Mouse (Mus musculus): ENCODE results near the gene Osbpl7.

Osbpl7 gene

DNA sequence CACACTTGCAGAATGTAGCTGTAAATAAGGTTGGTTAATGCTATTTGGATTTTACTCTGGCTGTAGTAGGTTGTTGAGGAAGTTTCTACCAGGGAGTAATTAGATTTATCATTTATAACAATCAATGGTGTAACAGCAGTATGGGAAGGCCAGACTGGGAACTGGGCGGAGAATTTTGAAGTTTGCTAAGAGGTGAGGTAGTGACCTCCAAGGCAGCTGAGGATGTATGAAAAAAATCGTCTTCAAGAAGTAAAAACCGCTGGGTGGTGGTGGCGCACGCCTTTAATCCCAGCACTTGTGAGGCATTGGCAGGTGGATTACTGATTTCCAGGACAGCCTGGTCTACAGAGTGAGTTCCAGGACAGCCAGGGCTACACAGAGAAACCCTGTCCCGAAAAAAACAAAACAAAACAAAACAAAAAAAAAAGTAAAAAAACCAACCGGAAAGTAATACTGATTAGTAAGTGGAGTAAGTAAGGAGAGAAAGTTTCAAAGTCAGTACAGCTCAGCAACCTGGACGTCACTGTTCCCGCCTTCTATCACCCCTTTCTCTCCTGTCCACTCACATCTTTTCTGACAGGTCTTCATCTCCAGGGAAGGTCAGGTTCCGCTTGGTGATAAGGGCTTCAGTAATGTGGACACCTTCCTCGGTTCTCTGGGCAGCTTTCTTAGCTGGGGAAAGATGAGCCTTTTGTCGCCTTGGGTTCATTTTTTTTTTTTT lies 10.0 kb upstream of the Osbpl7 start:
- no peak for DNase-seq

DNA sequence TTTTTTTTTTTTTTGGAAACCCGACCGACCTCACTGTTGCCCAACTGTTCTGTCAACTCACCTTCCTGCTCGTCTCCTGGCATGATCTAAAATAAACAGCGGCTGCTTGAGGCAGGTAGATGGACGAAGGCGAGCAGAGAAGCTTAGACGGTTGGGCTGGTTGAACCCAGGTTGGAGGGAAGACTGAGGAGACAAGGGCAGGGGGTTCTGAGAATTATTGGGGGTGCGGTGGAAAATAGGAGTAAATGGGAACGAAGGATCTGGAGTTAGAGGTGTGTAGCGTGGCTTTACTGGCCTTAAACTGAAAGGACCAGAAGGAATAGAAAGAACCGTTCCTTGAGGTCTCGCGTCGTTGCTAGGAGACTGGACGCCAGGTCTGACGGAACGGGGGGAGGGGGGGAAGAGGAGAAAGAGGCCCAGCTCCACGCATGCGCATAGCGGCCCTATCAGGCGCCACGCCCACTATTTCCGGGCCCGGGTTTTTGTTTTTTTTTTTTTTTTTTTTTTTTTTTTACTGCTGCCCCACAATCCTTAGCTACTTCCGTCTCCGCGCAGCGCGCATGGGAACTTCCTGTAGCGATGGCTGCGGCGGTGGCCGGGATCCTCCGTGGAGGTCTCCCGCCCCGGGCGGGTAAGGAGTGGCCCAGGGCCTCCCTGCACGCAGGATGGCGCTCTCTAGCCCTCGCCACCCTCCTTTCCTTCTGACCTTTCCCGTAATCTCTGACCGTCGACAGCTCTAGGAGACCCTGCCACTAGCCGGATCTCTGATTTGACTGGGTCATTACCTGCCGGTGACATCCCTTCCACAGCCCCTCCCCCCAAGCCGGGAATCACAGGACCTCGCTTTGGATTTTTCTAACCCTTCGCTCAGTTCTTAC lies 9.2 kb upstream of the Osbpl7 start, which contains the start of the genes Lrrc46 and Mrpl10:
Gene Lrrc46 (minus strand): TSS at position 386 of the 878 bp plus-strand sequence.
Gene Mrpl10 (plus strand): TSS at position 539 of the 878 bp plus-strand sequence.
- DNase-seq = peak; percentile 94

DNA sequence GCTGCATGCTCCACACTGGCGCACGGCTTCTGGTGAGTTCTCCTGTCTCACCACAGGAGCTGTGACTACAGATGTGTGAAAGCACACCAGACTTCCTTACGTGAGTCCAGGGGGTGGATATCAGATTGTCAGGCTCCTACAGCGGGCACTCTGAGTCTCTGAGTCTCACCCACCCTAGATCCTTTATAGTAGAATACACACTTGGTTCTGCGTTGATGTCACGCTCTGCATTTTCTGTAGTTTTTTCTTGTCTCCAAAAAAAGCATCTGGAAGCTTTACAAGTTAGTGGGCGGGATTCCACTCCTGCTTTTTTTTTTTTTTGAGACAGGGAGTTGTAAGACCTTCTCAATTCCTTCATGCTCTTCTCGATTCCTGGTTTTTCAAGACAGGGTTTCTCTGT lies 5.5 kb upstream of the Osbpl7 start:
- DNase-seq = no peak

DNA sequence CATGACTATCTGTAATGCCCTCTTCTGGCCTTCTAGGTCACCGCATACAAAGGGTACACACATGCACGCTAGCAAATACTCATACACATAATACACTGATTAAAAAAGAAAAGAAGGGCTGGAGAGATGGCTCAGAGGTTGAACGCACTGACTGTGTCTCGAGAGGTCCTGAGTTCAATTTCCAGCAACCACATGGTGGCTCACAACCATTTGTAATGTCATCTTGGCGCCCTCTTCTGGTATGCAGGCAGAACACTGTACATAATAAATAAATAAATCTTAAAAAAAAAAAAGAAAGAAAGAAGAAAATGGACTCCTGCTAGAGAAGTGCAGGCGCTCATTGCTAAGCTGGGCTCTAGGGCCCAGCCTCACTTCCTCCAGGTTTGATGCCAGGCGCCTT lies 4.6 kb upstream of the Osbpl7 start:
- DNase-seq = no peak

DNA sequence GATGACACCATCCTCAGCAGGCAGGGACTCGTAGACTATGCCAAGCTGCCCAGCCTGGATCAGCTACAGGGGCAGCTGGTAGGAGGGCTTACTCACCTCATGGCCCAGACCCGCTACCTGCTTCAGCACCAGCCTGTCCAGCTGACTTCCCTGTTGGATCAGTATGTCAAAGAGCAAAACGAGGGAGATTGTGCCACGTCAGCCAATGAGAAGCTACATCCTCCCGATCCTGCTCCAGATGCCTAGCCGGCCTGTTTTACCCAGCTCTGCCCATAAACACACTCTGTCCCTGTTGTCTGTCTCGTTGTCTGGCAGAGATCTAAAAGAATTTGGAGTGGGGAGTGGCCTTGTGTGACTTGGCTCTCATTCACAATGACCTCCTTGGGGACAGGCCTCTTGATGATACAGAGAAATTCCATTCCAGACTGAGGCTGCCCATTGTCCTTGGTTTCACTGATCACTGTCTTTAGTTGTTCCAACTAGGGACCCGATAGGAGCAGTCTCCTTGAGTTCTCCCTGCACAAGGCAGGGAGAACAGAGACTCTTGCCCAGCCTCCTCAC lies 2.3 kb upstream of the Osbpl7 start:
- no peak for DNase-seq

DNA sequence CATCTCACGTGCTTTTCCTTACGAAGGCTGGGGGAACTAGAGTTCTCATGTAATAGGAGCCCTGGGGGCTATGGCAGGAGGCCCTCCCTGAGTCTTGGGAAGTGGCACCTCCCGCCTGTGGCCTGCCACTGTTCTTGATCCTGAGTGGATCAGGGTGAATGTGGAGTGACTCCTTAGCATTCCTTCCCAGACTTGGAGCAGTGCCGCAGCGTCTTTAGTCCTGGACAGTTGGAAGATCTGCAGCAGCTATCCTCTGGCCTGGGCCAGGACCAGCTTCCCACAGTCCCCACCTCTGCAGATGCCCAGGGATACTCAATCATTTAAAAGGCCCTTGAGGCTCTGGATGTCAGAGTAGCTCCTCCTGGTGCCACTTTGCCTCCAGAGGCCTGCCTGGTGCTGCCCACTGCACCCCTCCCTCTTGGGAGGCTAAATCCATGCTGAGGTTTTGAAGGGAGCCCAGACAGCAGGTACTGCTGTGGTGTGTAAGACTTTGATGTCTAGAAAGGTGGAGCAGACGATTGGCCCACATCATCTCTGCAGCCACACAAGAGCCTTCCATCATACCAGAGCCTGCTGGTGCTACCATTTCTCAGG lies 839 bp upstream of the Osbpl7 start:
- no peak for DNase-seq

DNA sequence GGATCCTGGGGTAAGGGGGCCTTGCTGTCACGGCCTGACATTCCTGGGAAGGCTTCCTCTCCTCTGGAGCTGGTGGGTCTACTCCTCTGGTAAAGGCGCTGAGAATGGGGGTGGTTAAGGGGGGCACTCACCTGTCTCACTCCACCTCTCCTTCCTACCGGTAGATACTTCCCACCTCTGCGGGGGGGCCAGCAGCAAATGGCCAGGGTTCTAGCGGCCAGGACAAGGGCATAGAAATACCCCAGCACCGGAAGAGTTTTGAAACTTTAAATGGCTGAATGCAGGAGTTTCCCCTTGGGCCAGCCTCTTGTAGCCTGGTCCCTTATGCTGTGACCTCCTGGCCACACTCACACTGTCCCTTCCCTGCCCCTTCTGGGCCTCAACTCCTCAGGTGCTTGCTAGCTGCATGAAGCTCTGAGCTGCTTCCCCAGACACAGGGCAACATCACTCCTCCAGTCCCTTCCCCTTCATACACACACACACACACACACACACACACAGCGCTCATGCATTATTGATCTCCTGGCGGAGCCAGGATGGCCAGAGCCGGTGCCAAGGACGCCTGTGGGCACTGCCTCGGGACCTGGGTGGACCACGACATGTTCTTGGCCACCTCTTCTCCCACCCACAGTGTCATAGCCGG lies 637 bp downstream of the Osbpl7 start:
- DNase-seq = no peak

DNA sequence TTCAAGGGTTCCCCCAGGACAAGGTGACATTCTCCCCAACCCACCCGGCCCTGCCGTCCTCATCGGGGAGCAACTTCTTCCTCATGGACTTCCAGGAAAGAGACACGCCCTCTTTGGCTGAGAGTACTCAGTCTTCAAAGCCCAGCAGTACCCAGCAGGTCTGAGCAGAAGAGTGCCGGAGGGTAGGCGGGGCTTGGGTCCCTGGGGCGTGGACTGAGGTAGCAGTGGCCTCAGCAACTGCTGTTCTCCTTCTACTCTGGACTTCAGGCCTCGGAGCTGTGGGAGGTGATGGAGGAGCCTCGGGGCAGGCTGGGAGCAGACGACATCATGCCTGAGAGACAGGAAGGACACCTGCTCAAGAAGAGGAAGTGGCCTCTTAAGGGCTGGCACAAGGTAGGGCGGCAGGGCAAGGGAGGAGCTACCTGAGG lies 1.8 kb downstream of the Osbpl7 start:
- peak; percentile 61 for DNase-seq

DNA sequence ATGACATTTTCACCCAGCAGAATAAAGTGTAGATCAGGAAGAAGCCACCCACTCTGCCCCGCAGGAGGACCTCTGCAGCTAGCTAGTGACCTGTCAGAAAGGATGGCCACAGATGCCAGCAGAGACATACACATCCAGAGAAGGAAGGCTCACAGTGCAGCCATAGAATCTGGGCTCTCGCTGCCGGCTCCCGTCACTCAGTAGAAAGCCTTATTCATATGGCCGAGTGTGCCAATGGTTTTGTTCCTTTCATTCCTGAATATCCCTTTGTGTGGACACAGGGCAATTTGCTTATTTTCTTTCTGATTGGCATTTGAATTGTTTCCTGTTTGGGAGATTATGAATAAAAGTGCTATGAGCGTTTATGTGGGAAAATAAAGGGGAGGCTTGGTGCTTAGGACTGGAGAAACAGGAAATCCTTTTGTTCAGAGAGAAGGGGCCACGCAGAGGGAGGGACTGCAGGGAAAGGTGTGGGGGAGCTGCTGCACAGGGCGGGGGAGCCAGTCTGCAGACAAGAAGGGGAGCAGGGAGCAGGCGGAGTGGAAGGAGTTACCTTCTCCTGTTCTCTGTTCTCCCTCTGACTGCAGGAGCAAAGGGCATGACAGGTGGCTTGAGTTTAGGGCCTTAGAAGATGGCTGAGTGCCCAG lies 13.0 kb downstream of the Osbpl7 start:
- no peak for DNase-seq

DNA sequence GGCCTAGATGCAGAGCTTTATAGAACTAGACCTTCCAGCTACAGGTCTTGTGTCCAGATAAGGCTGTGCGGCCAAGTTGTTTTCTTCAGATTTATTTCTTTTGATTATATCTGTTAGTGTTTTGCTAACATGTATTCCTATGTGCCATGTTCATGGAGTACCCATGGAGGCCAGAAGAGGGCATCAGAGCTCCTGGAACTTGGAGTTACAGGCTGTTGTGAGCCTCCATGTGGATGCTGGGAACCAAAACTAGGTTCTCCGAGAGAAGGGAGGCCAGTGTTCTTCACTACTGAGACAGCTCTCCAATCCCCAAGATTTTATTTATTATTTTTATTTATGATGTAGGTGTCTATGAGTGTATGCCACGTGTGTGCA lies 13.5 kb downstream of the Osbpl7 start:
- DNase-seq = no peak

DNA sequence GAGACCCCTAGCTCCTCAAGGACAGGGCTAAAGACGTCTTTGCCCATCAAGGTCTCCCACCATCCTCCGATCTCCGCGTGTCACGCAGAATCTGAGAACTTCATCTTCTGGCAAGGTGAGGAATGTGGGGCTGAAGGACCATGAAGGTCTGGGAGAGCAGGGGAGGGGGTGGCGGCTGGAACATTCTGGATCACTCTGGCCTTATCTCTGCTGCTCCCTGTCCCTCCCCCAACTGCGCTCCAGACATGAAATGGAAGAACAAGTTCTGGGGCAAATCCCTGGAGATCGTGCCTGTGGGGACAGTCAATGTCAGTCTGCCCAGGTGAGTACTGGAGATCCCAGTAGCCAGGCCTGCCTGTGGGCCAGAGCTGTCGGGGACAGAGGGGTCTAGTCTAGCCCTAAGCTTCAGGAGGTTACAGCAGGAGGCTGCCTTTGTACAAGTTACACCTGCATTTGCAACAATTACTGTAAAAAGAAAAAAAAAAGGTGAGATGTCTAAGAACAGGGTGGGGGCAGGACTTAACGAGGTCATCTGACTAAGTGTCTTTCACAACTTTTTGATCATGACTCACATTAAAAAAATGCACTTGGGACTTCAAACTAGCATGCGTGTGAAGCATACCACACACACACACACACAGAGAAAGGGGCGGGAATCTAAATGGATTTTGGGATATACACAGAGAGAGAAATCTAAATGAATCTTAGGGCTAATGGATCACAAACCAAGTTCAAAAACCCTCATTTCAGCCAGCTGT lies 15.3 kb downstream of the Osbpl7 start:
- no peak for DNase-seq

DNA sequence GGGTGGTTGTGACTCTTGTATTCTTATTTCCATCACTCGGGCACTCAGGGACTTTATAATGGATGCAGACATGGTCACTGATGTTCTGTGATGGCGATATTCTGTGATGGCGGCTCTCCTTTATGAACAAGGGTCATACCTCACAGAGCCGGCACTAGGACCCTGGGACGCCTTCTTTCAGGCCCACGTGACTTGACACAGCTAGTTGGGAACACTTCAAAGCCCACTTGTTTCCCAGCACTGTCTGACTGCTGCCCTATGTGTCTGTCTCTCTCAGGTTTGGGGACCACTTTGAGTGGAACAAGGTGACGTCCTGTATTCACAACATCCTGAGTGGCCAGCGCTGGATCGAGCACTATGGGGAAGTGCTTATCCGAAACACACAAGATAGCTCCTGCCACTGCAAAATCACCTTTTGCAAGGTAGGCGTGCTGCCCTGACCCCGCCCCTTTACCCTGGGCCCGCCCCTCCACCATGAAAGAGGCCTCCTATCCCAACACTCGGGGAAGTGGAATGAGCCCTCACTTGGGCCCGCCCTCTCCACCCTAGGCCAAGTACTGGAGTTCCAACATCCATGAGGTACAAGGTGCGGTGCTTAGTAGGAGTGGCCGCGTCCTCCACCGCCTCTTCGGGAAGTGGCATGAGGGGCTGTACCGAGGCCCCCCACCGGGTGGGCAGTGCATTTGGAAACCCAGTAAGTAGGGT lies 16.4 kb downstream of the Osbpl7 start:
- DNase-seq = no peak

DNA sequence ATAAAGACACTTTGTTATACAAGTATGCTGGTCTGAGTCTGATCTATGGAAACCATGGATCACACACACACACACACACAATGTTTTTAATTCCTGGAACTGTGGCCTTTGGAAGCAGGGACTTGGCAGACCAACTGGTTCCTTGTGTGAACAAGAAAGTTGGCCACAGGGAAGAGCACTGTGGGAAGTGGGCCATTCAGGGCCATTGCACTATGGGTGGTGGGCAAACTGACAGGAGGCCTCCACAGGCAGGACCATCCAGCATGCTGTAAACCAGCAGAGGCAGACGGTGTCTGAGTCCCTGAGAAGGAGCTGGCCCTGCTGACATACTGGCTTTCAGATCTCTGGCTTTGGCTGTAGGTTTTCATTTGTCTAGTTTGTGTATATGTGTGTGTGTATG lies 18.9 kb downstream of the Osbpl7 start:
- no peak for DNase-seq

DNA sequence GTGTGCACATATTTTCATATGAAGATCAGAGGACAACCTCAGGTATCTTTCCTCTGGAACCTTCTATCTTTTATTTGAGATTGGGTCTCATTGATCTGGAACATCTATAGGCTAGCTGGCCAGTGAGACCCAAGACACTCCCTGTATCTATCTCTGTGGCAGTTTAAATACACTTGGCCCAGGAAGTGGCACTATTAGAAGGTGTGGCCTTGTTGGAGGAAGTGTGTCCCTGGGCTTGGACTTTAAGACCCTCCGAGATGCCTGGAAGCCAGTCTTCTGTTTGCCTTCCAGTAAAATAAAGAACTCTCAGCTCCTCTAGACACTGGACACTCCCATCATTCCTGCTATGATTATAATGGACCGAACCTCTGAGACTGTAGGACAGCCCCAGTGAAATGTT lies 19.3 kb downstream of the Osbpl7 start:
- no peak for DNase-seq

DNA sequence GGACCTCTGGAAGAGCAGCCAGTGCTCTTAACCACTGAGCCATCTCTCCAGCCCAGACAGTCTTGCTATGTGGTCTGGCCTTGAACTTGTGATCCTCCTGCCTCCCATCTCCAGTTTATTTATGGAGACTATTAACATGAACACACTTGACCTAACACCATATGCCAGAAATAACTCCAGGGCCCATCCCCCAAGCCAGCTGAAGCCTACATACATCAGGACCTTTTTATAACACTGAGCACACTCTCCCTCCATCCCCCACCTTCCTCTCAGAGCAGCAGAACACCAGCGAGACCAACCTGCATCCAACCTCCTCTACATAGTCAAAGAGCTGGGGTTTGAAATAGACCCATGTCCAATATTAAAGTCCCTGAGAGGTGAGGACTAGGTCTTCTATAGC lies 20.7 kb downstream of the Osbpl7 start:
- no peak for DNase-seq

DNA sequence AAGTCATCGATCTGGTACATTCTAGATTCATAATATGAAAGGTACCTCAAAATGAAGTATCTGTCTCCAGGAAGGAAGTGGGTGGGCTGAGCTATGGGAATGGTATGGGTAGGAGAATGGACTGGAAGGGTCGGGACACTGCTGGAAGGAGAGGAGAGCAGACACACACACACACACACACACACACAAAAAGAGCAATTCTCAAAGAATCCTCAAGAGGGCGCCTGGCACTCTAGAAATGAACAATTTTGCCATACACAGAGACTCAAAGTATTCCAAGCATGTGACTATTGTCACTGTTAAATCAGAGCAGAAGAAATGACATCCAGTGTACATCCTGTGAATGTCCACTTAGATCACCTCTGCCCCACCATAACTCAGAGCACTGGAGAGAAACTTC lies 22.1 kb downstream of the Osbpl7 start:
- peak; percentile 44 for DNase-seq

DNA sequence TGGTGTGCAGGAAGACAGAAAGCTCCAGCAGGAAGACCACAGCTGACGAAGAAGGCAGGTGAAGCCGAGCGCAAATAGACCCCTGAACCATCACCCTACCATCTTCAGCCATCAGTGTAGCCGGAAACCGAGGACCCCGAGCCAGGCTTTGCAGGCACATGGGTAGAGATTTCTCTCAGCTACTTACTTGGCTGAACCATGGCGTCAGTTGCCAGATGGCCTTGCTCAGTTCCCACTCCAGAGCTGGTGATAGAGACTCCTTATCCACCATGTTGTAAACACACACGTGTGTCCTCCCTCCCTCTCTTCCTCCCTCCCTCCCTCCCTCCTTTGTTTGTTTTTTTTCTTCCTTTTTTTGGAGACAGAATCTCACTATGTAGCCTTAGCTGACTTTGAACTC lies 23.8 kb downstream of the Osbpl7 start:
- DNase-seq = peak; percentile 35

DNA sequence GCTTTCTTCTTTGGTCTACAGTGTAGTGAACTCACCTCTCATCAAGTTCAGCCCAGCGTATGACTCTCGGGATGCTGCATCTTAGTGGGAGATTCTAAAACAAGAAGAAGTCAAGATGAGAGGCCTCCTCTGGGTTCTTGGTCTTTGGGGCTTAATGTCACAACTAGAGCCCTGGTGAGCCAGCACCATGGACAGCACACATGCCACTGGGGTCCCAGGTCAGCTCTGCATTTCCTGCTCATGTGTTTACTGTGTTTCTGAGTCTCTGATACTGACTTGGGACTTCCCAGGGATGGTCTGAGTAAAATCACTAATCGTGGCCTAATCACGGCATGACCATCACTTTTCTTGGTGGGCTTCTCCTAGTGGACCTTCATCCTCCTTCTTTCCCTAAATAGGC lies 28.3 kb downstream of the Osbpl7 start:
- peak; percentile 23 for DNase-seq

DNA sequence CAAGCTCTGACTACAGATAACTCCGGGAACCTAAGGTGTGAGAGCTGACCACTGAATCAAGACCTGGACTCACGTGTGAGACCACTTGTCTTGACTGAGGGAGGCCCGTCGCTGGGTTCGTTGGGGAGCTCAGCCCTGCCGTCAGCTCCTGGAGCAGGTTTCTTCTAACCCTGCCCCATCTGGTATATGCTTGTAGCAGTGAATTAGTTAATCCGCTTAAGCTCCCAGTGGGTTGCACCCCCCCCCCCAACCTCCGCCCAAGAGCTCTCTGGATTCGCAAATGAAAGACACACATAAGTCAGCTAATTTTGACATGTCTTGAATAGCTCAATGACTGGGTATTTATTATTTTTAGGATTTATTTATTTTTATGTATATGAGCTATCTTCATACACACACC lies 29.9 kb downstream of the Osbpl7 start:
- DNase-seq = no peak

DNA sequence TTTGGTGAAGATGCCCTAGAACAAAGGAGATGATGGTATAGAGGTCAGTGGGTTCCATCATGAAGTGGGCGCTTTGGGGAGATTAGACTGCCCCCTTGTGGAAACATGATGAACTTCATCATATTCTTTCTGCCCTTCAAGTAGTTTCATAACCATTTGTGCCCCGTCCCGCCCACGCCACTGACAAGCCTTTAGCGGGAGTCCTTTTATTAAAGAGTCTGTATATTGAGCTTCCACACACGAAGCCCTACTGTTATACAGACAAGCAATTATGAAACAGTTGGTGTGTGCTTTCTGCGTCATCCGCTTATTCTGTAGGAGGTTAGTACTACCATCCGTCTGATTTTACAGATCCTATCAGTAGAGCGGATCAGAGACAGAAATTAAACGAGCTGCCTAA lies 32.5 kb downstream of the Osbpl7 start:
- DNase-seq = peak; percentile 75
